Mouse (Mus musculus): Measurements from ENCODE around the gene Gm3248. TPM values are rescaled to one million over a fixed set of nuclear protein-coding genes. Genes with fewer than 3 reads are reported as not detected.
"Not testable (repeated sequence)": the region's sequence is repeated elsewhere in the genome, so short reads cannot be mapped to it uniquely, and the experiment has no call there.

Gm3248 gene
- polyA plus RNA-seq (2012; rRNA removed) (0.44 and 0.49 TPM in 2 replicates), polyA plus RNA-seq (2014; fragmentation: Nextera tagmentation; extraction: Ambion mirVana) (0.10 TPM in 1 of 2 replicates, not detected in the other)

DNA sequence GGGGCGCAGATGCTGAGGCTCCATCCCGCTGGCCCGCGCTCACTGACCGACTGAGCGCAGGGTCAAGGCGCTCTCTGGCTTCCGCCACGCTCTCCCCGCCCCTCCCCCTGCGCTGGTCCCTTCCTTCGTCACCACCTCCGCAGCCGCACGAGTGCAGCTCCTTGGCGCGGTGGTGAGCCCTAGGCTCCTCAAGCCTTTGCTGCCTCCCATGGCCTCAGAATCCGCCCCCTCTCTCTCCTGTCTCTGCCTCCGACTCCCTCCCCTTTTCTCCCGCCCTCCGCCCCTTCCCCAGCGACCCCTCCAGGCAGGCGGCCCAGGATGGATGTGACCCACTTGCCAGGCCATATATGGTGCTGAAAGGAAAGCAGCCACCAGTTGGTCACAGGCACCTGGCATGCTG, at the start of gene Gm3248:
Gene Gm3248 (minus strand): TSS at position 111 of the 400 bp plus-strand sequence.
- H3K9me3 ChIP-seq (ENCODE audit: control insufficient read depth, low read length); H3K36me3 ChIP-seq (ENCODE audit: control insufficient read depth, insufficient read depth, low read length); H3K27me3 ChIP-seq (ENCODE audit: control insufficient read depth, insufficient read depth, low read length); DNase-seq (ENCODE audit: low spot score); ATAC-seq (ENCODE audit: low FRiP score, low read depth); H3K27ac ChIP-seq (replicated peaks; ENCODE audit: low read depth, low read length); H3K4me1 ChIP-seq (ENCODE audit: control insufficient read depth, insufficient read depth, low read length): not testable (repeated sequence)
- Histone ChIP-seq H3K4me3 (replicated peaks; ENCODE audit: low read length) (peak within 1 kb of the TSS; percentile 32), H3K9ac (ENCODE audit: low read depth, low read length, severe bottlenecking) (peak within 1 kb of the TSS; percentile 28; the same call in 1 of the 2 replicates), H3K4me2 (replicated peaks; ENCODE audit: low read depth, low read length, severe bottlenecking) (peak within 1 kb of the TSS; percentile 54)
- 0% methylated on average over 5 of the region's 23 CpGs for WGBS

DNA sequence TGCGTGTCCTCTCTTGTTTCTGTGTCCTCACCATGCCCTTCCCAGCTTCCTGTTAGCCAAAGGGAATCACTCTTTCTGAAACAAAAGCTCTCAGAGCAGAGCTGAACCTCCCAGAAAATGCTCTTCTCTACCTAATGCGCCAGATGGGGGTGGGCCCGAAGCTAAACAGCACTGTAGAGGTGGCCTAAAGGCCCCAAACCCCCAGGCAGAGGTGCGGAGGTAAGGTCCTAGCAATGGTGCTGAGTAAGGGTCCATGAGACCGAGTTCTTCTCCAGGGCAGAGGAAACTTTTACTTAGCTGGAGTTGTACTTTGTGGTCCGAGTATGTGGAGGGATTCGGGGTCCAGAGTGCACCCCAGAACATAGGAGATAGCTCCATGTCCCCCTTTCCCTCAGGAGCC, 25.6 kb upstream of the Gm3248 start:
- not testable (repeated sequence) for H3K4me1 ChIP-seq (ENCODE audit: control insufficient read depth, insufficient read depth, low read length); H3K36me3 ChIP-seq (ENCODE audit: control insufficient read depth, insufficient read depth, low read length); H3K4me2 ChIP-seq (replicated peaks; ENCODE audit: low read depth, low read length, severe bottlenecking); DNase-seq (ENCODE audit: low spot score); H3K27me3 ChIP-seq (ENCODE audit: control insufficient read depth, insufficient read depth, low read length); ATAC-seq (ENCODE audit: low FRiP score, low read depth); H3K9ac ChIP-seq (ENCODE audit: low read depth, low read length, severe bottlenecking); H3K27ac ChIP-seq (replicated peaks; ENCODE audit: low read depth, low read length); H3K4me3 ChIP-seq (replicated peaks; ENCODE audit: low read length); H3K9me3 ChIP-seq (ENCODE audit: control insufficient read depth, low read length)
- WGBS, result 78% methylated on average over 3 of the region's 7 CpGs

DNA sequence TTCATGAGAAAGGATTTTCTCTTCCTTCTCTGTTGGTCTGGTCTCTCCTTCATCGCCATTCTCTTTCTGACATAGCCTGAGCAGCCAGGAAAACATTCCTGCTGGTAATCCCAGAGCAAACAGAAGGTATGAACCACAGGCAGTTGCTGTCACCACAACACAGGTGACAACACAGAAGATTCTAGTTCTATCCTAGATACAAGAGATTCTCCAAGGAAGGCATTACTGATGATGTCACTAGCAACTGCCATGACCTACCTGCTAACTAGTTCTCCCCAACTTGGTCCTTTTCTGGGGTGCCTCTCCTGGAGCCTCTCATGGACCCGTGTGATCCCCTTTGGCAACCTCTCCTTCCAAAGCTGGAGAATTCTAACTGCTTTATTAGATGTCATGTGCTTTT, 17.5 kb upstream of the Gm3248 start, which contains the start of gene Gm3453:
Gene Gm3453 (minus strand): TSS at position 101 of the 400 bp plus-strand sequence.
- H3K27me3 ChIP-seq (ENCODE audit: control insufficient read depth, insufficient read depth, low read length); ATAC-seq (ENCODE audit: low FRiP score, low read depth); H3K27ac ChIP-seq (replicated peaks; ENCODE audit: low read depth, low read length); H3K4me3 ChIP-seq (replicated peaks; ENCODE audit: low read length); H3K4me1 ChIP-seq (ENCODE audit: control insufficient read depth, insufficient read depth, low read length); H3K9me3 ChIP-seq (ENCODE audit: control insufficient read depth, low read length); H3K9ac ChIP-seq (ENCODE audit: low read depth, low read length, severe bottlenecking); DNase-seq (ENCODE audit: low spot score); H3K36me3 ChIP-seq (ENCODE audit: control insufficient read depth, insufficient read depth, low read length); H3K4me2 ChIP-seq (replicated peaks; ENCODE audit: low read depth, low read length, severe bottlenecking): not testable (repeated sequence)
- 63% methylated on average over 2 of the region's 2 CpGs for WGBS

DNA sequence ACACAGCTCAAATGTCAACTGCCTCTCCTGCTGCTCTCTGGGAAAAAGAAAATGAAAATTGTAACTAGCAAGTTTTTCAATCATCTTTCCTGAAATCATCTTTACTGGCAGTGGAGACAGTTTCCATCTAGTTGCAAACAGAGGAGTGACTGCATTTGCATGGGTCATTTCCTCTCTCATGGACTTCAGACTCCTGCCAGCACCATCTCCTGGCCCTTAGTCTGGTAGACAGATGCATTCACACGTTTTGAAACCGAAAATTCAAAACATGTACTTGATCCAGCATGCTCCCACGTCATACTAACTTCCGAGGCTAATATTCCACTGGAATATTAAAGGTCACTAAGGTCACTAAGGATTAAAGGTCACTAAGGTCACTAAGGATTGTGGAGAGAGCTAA, 896 bp upstream of the Gm3248 start:
- H3K36me3 ChIP-seq (ENCODE audit: control insufficient read depth, insufficient read depth, low read length); DNase-seq (ENCODE audit: low spot score); H3K27me3 ChIP-seq (ENCODE audit: control insufficient read depth, insufficient read depth, low read length); H3K9ac ChIP-seq (ENCODE audit: low read depth, low read length, severe bottlenecking); ATAC-seq (ENCODE audit: low FRiP score, low read depth); H3K4me2 ChIP-seq (replicated peaks; ENCODE audit: low read depth, low read length, severe bottlenecking); H3K27ac ChIP-seq (replicated peaks; ENCODE audit: low read depth, low read length); H3K9me3 ChIP-seq (ENCODE audit: control insufficient read depth, low read length); H3K4me3 ChIP-seq (replicated peaks; ENCODE audit: low read length); H3K4me1 ChIP-seq (ENCODE audit: control insufficient read depth, insufficient read depth, low read length): not testable (repeated sequence)
- 20% methylated on average over 4 of the region's 4 CpGs for WGBS

DNA sequence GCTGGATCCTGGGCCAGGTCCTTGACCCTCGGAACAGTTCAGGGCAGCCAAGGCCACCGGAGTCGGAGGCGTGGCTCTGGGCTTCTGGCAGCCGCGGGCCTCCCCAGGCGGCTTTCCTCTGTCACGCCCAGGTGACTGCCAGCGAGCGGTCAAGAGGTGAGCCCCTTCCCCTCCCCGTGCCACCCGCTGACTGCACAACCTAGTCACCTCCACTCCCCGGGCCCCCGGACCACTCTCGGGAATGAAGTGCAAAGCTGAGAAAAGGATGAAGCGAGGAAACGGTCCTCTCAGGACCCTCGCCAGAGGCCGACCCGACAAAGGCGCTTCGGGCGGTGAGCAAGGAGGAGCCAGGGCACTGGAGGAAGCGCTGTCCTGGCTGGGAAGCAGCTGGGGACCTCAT, 443 bp downstream of the Gm3248 start:
- not testable (repeated sequence) for H3K4me1 ChIP-seq (ENCODE audit: control insufficient read depth, insufficient read depth, low read length); H3K36me3 ChIP-seq (ENCODE audit: control insufficient read depth, insufficient read depth, low read length); H3K27ac ChIP-seq (replicated peaks; ENCODE audit: low read depth, low read length); DNase-seq (ENCODE audit: low spot score); ATAC-seq (ENCODE audit: low FRiP score, low read depth); H3K9me3 ChIP-seq (ENCODE audit: control insufficient read depth, low read length); H3K27me3 ChIP-seq (ENCODE audit: control insufficient read depth, insufficient read depth, low read length)
- Histone ChIP-seq H3K4me2 (replicated peaks; ENCODE audit: low read depth, low read length, severe bottlenecking) (peak overlapping the region; percentile 54), H3K9ac (ENCODE audit: low read depth, low read length, severe bottlenecking) (peak overlapping the region; percentile 28; the same call in 1 of the 2 replicates), H3K4me3 (replicated peaks; ENCODE audit: low read length) (peak overlapping the region; percentile 32)
- WGBS, result 0% methylated on average over 22 of the region's 24 CpGs

DNA sequence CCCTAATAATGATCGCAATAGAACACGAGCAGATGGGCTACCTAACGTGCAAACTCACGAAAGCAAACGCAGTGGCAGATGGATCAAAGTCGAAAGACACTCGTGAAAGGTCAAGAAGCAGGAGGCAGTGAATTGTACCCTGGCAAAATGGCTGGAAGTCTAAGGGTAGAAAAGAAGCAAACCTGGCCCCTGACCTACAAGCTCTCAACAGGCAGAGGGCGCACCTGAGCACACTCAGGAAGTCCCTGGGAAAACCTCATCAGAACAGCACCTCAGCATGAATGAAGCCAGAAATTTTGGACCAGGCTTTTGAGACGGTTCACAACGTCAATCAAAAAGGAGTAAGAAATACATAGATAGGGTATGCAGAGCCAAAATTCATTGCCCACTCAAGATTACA, 1.1 kb downstream of the Gm3248 start:
- not testable (repeated sequence) for H3K36me3 ChIP-seq (ENCODE audit: control insufficient read depth, insufficient read depth, low read length); H3K9ac ChIP-seq (ENCODE audit: low read depth, low read length, severe bottlenecking); H3K4me2 ChIP-seq (replicated peaks; ENCODE audit: low read depth, low read length, severe bottlenecking); DNase-seq (ENCODE audit: low spot score); H3K4me1 ChIP-seq (ENCODE audit: control insufficient read depth, insufficient read depth, low read length); ATAC-seq (ENCODE audit: low FRiP score, low read depth); H3K27me3 ChIP-seq (ENCODE audit: control insufficient read depth, insufficient read depth, low read length); H3K27ac ChIP-seq (replicated peaks; ENCODE audit: low read depth, low read length); H3K4me3 ChIP-seq (replicated peaks; ENCODE audit: low read length); H3K9me3 ChIP-seq (ENCODE audit: control insufficient read depth, low read length)
- WGBS, result 4% methylated on average over 3 of the region's 10 CpGs

DNA sequence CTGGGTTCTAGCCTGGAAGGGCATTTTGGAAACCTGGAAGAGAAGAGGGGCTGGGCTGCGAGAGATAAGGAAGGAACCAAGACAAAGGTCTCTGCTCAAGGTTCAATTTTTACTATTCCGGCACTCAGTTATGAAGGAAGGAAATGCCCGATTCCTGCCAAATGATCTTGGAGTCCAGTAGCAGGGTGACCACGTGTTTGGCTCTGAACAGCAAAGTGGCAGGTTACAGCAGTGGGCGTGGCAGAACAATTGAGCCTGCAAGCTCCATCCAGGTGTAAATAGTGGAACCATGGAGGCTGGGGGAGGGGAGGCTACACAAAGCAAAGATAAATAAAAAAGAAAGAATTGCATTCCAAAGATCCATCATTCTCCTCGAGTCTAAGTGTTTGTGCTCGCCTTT, 38.3 kb downstream of the Gm3248 start:
- H3K27ac ChIP-seq (replicated peaks; ENCODE audit: low read depth, low read length); H3K9me3 ChIP-seq (ENCODE audit: control insufficient read depth, low read length); H3K4me3 ChIP-seq (replicated peaks; ENCODE audit: low read length); DNase-seq (ENCODE audit: low spot score); ATAC-seq (ENCODE audit: low FRiP score, low read depth); H3K36me3 ChIP-seq (ENCODE audit: control insufficient read depth, insufficient read depth, low read length); H3K4me1 ChIP-seq (ENCODE audit: control insufficient read depth, insufficient read depth, low read length); H3K27me3 ChIP-seq (ENCODE audit: control insufficient read depth, insufficient read depth, low read length); H3K9ac ChIP-seq (ENCODE audit: low read depth, low read length, severe bottlenecking); H3K4me2 ChIP-seq (replicated peaks; ENCODE audit: low read depth, low read length, severe bottlenecking): not testable (repeated sequence)
- whole genome bisulfite sequencing, result 78% methylated on average over 7 of the region's 7 CpGs

DNA sequence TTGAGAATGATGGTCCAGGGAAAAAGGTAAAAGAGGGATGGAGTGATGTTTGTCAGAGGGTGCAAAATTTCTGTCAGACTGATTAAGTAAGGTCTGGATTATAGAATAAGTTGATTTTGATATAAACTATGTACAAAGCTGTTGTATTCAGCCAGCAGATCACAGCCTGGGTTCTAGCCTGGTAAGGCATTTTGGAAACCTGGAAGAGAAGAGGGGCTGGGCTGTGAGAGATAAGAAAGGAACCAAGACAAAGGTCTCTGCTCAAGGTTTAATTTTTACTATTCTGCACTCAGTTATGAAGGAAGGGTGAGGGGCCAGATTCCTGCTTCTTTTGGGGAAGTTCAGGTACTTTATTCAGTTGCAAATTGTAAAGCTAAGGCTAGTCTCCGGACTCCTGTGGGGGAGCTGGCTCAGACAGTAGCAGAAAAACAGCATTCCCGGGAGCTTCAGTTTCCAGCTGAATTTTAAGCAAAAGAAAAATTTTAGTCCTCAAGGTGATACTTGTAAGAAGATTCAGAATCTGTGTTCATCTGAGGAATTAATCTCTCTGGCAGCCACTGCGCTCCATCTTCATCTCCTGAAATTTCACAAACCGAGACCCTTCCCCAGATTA, 43.1 kb downstream of the Gm3248 start:
- not testable (repeated sequence) for H3K27ac ChIP-seq (replicated peaks; ENCODE audit: low read depth, low read length); H3K27me3 ChIP-seq (ENCODE audit: control insufficient read depth, insufficient read depth, low read length); H3K9ac ChIP-seq (ENCODE audit: low read depth, low read length, severe bottlenecking); H3K4me1 ChIP-seq (ENCODE audit: control insufficient read depth, insufficient read depth, low read length); DNase-seq (ENCODE audit: low spot score); H3K4me3 ChIP-seq (replicated peaks; ENCODE audit: low read length); H3K9me3 ChIP-seq (ENCODE audit: control insufficient read depth, low read length); H3K36me3 ChIP-seq (ENCODE audit: control insufficient read depth, insufficient read depth, low read length); ATAC-seq (ENCODE audit: low FRiP score, low read depth); H3K4me2 ChIP-seq (replicated peaks; ENCODE audit: low read depth, low read length, severe bottlenecking)
- WGBS, result 85% methylated on average over 4 of the region's 4 CpGs
